Mouse (Mus musculus): ENCODE data around the gene Trim31.
A peak's percentile ranks its signal among the peaks of the same experiment; 100 is the strongest.

The Trim31 gene

DNA sequence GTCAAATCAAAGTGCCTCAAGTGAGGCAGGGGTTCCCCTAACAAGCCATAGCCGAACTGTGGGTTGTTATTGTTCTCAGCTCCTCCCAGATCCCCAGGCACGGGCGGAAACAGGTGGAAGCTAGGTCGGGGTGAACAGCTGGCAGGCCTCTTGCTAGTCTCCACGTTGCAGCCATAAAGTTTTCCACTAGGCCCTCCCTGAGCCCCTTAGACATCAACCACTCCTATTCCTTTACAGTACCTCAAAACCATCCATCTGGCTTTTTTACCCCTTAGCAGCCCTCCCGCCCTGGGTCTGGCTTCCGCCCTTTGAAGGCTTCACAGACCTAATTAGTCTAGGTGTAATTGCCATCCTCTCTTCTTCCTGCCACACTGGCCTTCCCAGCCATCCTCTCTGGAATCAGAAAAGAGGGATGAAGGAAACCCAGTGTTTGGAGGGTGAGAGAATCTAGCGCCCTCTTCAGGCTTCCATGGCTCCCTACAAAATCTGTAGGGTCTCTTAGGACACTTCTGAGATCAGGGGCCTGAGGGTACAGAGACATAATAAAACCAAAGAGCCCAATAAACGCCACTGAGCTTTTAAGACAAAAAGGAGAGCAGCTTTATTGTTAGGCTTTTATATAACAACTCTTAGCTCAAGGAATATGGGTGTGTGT lies 46.3 kb downstream of the Trim31 start:
- DNase-seq (ENCODE audit: low spot score): peak; percentile 65

DNA sequence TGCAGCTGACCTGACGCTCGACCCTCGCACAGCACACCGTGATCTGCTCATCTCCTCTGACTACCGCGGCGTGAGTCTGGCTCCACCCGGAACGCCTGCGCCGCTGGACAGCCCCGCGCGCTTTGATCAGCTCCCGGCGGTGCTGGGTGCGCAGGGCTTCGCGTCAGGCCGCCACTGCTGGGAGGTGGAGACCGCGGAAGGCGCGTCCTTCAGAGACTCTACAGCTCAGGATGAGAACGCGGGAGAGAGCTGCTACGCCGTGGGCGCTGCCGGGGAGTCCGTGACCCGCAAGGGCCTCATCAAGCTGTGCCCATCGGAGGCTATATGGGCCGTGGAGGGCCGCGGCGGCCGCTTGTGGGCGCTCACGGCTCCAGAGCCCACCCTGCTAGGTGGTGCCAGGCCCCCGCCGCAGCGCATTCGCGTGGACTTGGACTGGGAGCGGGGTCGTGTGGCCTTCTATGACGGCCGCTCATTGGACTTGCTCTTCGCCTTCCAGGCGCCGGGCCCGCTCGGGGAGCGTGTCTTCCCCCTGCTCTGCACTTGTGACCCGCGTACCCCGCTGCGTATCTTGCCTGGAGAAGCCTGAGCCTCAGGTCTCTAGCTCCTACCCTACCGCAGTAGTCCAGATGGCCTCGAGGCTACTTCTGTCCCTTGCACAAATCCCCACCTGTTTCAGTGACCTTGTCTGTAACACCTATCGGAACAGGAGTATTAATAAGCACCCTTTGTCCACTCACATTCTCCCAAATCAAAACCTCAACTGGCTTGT lies 49.3 kb downstream of the Trim31 start:
- DNase-seq (ENCODE audit: low spot score): peak; percentile 45

DNA sequence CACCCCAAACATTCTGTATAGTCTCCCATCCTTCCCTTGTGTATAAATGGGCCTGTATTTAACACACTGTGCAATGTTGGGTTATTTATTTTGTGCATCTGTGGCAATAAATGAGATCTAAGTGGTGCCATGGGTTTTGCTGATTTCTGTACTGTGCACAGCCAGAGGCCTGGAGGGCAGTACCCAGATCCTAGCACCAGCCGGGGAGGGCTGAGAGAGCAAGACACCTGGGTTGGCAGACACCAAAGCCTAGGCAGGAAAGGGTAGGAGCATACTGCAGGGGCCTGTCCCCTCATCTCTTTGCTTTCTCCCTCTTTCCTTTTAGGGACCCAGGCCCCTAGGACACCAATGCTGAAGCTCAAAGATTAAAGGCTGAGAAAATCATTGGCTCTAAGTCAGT lies 50.4 kb downstream of the Trim31 start:
- no peak for DNase-seq (ENCODE audit: low spot score)

DNA sequence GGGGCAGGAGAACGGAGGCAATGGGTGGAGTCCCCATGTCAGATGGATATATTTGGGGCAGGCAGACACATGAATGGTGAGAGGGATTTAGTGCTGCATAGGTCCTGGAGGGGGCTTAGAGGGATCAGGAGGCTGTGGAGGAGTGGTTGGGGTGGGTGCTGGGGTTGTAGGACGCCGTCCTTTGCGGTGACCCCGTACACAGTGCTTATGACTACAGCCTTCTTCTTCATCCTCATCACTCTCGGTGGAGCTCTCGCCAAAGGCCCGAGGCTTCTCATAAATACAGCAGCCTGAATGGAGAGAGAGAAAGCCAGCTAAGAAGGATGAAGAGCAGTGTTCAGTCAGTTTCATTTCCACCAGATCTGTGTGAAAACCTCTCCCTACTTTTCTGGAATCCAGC lies 51.3 kb downstream of the Trim31 start:
- DNase-seq (ENCODE audit: low spot score): no peak

DNA sequence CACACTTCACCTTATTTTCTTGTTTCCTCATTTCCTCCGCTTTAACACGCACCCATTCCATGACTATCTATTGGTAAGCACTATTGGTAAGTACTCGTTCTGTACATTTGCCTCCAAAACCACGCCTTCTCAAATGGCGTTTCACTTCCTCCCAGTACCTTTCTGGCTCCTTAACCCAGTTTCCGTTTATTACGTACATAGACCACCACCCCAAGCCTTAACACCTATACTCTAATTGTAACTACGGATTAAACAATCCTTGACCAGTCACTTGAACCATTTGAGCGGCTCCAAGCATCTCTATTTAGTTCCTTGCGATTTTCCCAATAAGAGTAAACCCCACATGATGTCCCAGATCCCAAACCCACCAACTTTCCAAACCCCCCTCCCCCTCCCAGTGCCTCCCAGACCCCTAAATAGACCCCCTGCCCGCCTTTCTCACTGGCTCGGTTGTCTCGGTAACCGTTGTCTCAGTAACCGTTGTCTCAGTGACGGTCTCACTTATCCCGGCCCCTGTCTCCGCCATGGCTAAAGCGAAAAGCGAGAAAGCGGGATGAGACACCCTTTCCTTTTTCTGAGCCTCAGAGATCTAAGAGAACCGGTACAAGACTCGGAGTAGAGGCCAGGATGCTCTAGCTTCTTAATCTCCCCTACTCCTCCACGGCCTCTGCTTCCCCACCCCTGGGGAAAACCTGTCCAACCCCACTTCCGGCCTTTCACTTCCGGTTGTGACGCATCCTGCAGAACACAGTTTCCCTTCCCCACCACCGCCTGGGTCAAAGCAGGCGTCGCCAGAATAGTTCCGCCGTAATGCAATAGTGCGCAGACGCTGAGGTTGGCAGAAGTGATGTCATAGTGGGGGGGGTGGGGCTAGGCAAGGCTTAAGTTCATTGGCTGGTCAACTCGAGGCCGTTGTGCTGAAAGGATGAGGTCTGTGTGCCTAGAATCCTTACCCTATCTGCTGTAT lies 53.3 kb downstream of the Trim31 start, which contains the start of gene Ppp1r11:
Gene Ppp1r11 (minus strand): TSS at position 761 of the 967 bp plus-strand sequence.
- DNase-seq (ENCODE audit: low spot score): peak; percentile 96

DNA sequence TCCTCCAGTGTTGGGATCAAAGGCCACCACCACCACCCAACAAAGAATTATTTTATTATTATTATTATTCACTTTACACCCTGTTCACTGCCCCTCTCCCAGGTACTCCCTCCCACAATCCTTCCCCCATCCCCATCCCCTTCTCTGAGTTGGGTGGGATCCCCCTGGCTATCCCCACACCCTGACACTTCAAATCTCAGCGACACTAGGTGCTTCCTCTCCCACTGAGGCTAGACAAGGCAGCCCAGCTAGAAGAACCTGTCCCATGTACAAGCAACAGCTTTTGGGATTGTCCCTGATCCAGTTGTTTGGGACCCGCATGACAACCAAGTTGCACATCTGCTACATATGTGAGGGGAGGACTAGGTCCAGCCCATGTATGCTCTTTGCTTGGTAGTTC lies 54.7 kb downstream of the Trim31 start:
- DNase-seq (ENCODE audit: low spot score): no peak

DNA sequence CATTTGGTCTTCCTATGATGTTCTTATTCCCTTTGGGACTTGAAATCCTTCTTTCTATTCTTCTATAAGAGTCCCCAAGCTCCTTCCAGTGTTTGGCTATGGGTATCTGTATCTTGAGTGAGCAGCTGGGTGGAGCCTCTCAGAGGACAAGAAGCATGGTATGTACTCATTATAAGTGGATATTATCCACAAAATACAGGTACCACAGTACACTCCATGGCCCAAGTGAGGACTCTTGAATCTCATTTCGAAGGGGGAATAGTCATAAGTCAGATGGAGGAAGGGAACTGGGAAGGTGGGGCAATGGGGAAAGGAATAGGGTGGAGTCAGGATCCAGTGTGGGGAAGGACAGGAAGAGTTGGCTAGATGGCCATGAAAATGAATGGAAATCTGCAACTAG lies 55.1 kb downstream of the Trim31 start:
- DNase-seq (ENCODE audit: low spot score): no peak

DNA sequence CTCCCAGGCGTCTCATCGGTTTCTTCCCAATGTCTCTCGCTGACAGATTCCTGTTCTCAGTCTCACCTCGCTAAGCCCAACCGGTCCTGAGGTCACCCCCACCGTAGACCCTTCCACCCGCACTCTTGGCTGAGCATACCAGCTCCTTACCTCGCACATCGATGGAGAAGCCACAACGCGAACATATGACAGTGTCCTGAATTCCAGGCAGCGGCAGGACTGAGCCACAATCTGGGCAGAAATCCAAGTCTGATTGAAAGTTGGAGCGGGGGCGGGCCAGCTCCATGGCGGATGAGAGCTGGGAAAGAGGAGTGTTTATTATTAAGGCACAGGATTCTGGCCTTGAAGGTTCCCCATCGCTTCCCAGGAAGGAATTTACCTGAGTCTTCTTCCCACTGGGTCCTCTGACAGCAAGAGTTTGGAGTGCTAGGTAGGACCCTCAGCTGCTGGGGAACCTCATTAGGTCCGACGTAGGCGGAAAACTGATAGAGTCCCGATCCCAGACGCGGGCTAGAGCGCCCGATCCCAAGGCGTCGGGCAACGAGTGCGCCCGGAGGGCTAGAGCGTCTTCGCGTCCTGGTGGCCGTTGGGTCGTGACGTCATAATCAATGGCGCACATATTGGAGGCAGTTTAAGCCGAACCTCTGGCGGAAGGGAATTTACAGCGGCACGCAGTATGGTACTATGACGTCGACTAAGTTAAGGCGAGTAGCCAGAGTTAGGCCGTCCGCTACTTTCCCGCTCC lies 60.3 kb downstream of the Trim31 start, which contains the start of the genes Znrd1 and Znrd1as:
Gene Znrd1 (minus strand): TSS at position 561 of the 745 bp plus-strand sequence.
Gene Znrd1as (plus strand): TSS at position 594 of the 745 bp plus-strand sequence.
- DNase-seq (ENCODE audit: low spot score): peak; percentile 89

DNA sequence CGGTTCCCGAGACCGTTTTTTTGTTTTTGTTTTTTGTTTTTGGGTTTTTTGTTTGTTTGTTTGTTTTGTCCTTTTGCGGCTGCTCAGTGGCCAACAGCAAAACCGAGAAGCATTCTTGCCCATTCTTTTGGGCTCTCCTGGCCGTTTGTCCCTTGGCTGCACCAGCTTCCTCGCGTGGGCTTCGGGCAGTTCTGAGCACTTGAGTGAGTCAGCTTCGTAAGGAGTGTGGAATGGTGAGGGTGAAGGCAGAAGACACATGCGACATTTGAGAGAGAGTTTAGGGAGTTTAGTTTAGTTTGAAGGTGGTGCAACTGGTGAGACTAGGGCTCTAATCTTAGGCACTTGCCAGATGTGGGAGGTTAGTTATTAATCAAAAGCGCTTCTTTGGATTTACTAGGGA lies 61.0 kb downstream of the Trim31 start:
- peak; percentile 12 for DNase-seq (ENCODE audit: low spot score)
